Mouse (Mus musculus) cerebellum, postnatal 25 days (tissue): ENCODE results near the gene Map1lc3b.

Experiments
- DNase-seq, 2 experiments: peaks; one replicate each; pipeline ENCODE4 v3.0.0; 2021; ENCODE audit warnings: mixed read lengths in 2 of 2

Map1lc3b gene

GRCm38 (mm10) chr8:121590203-121591177, at the start of gene Map1lc3b:
Map1lc3b (plus strand) TSS chr8:121590361.
- DNase-seq, result peak; percentile 99

- peak in 1 of 2 experiments; percentile 14 for DNase-seq
Measured at GRCm38 (mm10) chr8:121541862-121542261, 48.3 kb upstream of the Map1lc3b start.

DNA sequence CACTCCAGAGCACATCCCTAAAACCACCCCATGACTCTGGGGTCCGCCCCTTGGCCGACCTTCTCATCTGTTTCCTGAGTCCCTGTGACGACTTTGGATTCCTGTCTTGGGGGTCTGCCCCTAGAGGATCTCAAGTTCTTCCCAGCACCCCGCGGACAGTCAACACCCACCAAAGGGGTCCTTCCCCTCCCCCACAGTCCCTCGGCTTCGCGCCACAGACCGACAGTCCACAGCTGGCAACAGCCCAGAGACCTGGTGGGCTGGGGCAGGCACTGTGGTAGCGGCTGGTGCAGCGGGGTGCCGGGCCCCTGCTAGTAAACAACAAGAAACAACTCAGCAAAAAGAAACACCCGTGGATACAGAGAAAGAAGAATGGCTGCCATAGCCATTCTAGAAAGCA, 47.3 kb upstream of the Map1lc3b start:
- no peak for DNase-seq

DNA sequence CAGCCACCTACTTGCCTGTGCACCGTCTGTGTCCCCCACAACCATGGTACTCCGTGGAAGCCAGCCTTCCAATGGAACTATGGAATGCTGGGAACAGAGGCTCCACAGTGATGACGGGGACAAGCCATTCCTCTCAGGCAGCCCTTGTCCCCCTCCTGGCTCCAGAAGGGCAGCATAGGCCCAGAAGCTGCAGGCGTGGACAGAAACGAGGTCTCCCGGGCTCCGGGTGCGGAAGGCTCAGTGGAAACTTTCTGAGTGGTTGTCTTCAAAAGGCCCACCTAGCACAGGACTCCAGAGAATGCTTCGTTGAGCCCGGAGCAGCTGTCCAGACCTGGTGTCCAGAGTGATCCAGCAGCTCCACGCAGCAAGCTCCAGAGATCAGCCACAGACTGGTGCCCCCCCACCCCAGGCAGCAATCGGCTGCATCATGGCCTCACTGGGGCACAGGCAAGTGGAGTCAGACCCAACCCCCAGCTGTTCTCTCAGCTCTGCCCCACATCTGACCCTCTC, 45.8 kb upstream of the Map1lc3b start, which contains the start of gene 1700018B08Rik:
Gene 1700018B08Rik (minus strand): TSS at position 45 of the 510 bp plus-strand sequence.
- DNase-seq, result peak in 1 of 2 experiments; percentile 2

GRCm38 (mm10) chr8:121544936-121545335, 45.2 kb upstream of the Map1lc3b start:
- peak in 1 of 2 experiments; percentile 3 for DNase-seq

DNA sequence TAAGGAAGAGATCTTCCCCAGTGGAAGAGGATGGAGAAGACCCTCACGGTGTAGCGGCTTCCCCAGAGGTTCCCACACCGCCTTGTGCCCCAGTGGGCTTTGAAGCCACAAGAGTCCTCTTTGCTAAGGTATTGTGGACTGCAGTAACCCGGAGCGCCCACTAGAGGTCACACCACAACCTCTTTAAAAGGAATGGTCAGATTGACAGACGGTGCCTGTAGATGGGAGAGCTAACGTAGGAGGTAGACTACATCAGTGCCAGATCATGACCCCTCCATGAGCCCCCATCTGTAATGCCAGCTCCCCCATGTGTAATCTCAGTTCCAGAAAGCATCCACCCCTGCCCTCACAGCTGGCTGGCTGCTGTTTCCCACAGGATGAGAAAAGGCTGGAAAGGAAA, 43.0 kb upstream of the Map1lc3b start:
- peak; percentile 78 to 87 for DNase-seq

GRCm38 (mm10) chr8:121550056-121550455, 40.1 kb upstream of the Map1lc3b start:
- peak in 1 of 2 experiments; percentile 8 for DNase-seq

DNA sequence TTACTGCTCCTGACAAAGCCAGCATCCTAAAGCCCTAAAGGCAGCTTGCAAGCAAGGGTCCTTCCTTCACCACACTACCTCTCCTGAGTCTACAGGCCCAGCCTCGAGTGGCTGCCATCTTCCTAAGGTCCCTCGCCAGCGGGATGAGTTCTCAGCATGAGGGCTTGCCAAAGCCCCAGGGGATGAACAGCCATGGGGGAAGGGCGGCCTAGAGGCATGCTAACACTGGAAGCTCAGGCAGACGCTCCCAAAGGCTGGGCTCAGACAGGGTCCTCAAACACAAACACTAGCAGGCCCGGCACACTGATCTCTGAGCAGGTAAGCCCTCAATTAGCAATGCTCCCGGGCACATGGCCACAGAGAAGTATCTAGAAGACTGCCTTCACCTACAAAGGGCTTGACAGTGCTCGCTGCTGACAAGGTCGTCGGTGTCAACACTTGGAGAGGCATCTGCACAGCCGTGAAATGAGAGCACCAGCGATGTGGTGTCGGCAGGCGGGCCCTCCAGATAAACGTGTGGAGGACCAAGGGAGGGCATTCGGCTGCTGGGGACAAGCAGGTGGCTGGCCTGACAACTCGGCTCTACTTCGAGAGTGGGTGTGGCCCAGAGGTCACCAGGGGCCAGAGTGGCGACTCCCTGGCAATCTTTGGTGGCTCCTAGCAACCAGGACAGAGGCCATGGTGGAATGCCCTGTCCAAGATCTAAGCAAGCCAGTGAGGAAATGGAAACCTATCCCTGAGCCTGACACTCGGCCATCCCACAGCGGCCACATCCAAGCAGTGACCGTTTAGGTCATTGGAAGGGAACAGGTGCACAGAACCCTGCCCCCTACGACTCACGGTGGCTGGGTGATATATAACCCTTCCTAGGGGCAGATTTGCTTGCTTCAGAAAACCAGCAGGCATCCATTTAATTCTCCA, 38.8 kb upstream of the Map1lc3b start:
- DNase-seq, result peak in 1 of 2 experiments; percentile 14

GRCm38 (mm10) chr8:121552506-121552905, 37.7 kb upstream of the Map1lc3b start:
- peak in 1 of 2 experiments; percentile 5 for DNase-seq

DNA sequence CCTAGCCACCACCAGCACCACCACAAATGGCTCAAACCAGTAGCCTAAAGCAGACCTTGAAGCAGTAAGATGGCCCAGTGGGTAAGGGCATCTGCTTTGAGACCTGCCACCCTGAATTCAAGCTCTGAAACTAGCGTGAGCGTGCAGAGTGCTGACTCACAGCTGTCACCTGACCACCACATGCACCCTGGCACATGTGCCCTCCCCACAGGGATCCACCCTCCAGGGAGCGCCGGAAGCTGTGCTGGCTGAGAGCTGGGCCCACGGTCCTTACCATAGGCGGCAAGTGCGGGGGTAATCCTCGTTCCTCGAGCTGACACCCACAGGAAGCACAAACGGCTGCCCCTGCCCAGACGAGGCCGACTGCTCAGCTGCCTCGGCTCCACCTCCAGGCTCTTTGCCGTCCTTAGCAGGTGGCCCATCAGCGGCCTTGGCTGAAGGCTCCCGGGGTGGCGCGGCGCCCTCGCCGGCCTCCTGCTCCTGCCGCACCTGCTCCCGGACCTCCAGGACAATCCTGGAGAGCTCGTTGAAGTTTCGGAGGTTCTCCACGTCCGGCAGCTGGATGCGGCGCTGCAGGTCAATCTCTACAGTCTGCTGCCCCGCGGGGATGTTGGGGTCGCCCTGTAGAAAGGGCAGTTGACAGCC, 36.2 kb upstream of the Map1lc3b start:
- peak in 1 of 2 experiments; percentile 4 for DNase-seq

GRCm38 (mm10) chr8:121557746-121558145, 32.4 kb upstream of the Map1lc3b start:
- DNase-seq, result no peak

DNA sequence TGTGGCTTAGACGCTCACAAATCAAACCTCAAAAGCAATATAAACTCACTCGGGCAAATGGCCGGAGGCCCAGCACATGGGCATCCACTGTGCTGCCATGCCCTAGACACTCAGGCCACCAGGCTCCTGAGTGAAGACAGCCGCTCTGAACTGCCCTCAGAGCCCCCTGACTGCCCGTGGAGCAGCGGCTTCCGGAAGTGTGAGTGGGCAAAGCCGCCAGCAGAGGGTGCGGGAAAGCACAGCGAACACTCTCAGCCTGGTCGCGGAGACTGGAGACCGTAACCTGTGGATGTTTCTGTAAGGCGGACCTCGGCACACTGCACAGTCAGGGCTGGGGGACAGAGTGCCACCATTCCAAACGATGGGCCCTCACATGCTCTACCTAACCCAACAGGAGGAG, 31.6 kb upstream of the Map1lc3b start:
- DNase-seq, result peak in 1 of 2 experiments; percentile 4

DNA sequence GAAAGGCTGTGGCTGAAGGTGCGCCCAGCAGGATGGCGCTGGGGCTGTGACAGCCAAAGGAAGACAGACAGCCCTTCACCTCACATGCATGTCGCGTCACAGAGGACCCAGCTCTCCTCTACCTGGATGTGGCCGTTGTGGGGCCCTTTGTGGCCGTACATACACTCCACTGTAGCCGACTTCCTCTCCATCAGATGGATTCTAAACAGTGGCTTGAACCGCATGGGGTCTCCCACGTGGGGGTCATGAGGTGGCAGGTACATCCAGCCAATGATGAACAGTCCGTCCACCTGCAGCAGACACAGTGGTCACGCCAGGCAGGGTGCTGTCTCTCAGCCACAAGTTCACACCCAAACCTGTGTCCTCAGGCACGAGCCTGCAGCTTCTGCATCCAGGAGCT, 30.4 kb upstream of the Map1lc3b start:
- peak in 1 of 2 experiments; percentile 12 for DNase-seq

DNA sequence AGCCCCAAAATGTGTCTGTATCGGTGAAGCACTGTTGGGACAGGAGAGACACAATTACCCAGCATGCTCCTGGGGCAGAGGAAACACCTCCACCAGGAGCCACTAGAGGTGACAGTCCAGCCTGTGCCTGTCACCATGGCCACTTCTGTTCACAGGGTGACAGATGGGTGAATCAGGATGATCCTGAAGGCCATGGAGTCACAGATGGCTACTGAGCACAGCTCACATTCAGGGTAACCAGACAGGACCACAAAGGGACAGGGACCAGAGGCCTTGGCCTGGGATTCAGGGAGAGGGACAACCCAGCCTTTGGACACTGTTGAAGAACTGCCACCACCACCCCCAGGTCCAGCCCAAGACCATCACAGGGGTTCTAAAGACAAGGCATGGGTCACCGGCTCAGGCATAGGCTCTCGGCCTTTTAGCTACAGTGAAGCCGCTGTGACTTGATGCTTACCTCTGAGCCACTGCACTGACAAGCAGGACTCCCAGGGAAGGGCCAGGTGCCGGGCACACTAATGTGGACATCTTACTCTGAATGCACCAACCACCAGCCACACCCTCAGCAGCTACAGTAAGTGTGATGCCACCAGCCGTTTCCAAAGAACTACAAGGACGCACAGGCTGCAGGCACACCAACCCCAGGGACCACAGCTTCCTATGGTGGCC, 29.6 kb upstream of the Map1lc3b start:
- DNase-seq, result peak in 1 of 2 experiments; percentile 14

GRCm38 (mm10) chr8:121561636-121562345, 28.4 kb upstream of the Map1lc3b start:
- peak; percentile 61 to 72 for DNase-seq

DNA sequence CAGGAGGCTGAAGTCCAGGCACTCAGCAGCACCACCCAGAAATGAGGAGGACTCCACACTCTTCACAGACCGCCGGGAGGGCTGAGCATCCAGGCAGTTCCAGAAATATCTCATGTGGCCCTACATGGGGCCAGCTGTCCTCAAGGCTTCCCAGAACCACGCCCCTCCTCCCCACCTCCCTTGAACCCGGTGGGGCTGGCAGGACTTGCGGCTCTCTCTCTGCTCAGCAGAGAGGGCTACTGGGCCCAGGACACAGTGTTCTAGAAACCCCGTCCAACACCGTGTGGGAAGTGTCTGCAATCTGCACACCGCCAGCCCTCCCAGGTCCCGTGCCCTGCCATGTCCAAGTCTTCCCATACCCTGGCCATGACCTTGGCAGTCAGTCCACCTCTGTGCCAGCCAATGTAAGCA, 27.2 kb upstream of the Map1lc3b start:
- peak; percentile 63 to 65 for DNase-seq

DNA sequence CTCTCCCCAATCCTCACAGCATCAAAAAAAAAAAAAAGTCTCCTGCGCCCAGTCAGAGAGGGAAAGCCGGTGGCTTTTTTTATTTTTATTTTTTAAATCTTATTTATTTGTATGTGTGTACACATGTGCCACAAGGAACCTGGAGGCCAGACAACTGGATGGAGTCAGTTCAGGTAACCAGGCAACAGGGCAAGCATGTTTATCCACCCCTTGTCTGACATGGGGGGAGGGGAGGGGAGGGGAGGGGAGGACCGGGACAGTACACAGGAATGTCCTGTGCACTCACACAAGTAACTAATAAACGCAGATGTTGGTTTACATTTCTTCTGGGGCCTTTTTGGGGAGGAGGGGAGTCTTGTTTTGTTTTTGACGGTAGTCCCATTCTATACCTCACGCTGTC, 26.5 kb upstream of the Map1lc3b start:
- no peak for DNase-seq

DNA sequence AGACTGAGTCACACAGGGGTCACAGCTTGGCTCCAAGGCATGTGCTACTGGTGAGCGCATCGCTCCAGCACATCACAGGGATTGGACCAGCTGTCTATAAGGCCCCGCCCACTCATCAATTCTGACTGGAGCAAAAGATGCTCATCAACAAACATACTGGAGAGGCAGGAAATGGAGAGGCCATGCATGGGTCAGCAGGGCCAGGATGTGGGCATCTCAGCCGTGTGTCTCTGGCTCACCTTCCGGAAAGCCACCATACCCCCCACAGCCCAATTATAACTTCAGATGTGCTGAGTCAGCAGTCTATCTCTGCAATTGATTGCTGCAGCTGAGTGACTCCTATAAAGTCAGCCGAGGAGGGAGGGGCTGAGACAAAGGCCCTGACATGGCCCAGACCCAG, 21.8 kb upstream of the Map1lc3b start:
- DNase-seq, result no peak

GRCm38 (mm10) chr8:121570335-121570734, 19.8 kb upstream of the Map1lc3b start:
- no peak for DNase-seq

- DNase-seq, result no peak
Measured at GRCm38 (mm10) chr8:121570801-121571200, 19.4 kb upstream of the Map1lc3b start.

GRCm38 (mm10) chr8:121572121-121572520, 18.0 kb upstream of the Map1lc3b start:
- no peak for DNase-seq
